Mouse (Mus musculus): ENCODE data around the gene Usp51. TPM values are rescaled to one million over a fixed set of nuclear protein-coding genes. Genes with fewer than 3 reads are reported as not detected.
"Not testable (repeated sequence)": the region's sequence is repeated elsewhere in the genome, so short reads cannot be mapped to it uniquely, and the experiment has no call there.

The Usp51 gene
- polyA plus RNA-seq, 1 experiment from 2014 or later: 1.2 TPM

DNA sequence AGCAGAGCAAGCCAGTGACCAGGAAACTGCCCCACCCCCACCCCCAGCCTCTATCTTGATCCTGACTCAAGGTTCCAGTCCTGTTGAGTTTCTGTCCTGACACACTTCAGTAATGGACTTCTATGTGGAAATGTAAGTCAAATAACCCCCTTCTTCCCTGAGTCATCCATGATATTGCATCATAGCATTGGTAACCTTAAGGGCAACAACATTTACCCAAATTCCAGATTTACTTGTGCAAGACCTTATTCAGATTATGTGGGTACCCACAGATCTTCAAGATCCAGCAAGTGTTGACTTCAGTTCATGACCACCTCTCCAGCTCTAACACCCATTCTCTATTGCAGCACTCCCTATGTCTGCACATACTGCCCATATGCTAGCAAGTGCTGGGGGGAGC lies 25.3 kb downstream of the Usp51 start:
- H3K4me2 ChIP-seq; ATAC-seq (ENCODE audit: insufficient number of reproducible peaks, insufficient read depth, low FRiP score, low TSS enrichment, low read depth); H3K9me3 ChIP-seq: not testable (repeated sequence)

GRCm38 (mm10) chrX:153037087-153037971 lies 31.1 kb downstream of the Usp51 start, which contains the start of gene Mageh1:
Mageh1 (minus strand) TSS chrX:153037575.
- peak; percentile 91 for ATAC-seq (ENCODE audit: insufficient number of reproducible peaks, insufficient read depth, low FRiP score, low TSS enrichment, low read depth)
- WGBS: 23% methylated on average over 49 of the region's 49 CpGs

More for the DNA sequence above, 25.3 kb downstream of the Usp51 start:
- not testable (repeated sequence) for H3K4me1 ChIP-seq, H3K27me3 ChIP-seq, H3K27ac ChIP-seq, H3K4me3 ChIP-seq, H3K36me3 ChIP-seq, H3K9ac ChIP-seq

DNA sequence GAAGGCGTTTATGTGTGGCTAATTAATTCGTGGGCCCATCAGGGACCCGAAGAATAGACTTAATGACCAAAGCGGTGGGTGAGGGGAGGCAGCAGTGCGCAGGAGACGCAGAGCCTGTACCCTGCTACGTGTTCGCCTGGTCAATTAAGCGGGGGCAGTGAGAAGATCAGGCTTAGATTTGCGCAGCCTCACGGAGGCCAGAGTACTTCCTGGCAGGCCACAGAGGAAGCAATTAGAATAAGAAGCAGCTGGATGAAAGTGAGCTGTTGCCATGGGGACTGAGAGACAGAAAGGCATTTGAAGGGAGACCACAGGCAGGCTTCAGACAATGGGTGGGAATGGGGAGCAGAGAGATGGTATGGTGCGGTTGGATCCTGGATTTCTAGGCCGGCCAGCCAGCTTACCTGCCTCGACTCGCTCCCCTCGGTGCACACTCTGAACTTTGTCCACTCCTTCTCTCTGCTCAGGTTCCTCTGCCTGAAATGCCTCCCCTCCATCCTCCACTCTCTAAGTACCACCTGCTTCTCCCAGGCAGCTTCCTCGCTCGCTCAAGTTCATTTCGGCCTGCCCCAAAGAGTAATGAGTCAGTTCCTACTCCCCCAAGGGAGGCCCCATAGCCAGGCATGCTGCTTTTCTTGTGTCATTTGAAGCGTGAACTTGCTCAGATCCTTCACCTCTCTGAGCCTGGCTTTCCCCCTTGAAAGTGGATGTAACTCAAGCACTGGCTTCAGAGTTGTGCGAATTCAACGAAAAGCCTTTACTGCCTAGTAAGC lies 31.9 kb downstream of the Usp51 start:
- H3K27me3 ChIP-seq: peaks cover 13% of the 10 kb centered on the region
- H3K36me3 ChIP-seq, H3K4me1 ChIP-seq, H3K9me3 ChIP-seq, H3K9ac ChIP-seq: not testable (repeated sequence)
- WGBS: 27% methylated on average over 8 of the region's 22 CpGs
- peak overlapping the region; percentile 58 for H3K4me2 ChIP-seq
- peak overlapping the region; percentile 91; the same call in 1 of the 2 replicates for H3K27ac ChIP-seq
- H3K4me3 ChIP-seq: peak overlapping the region; percentile 54
- ATAC-seq (ENCODE audit: insufficient number of reproducible peaks, insufficient read depth, low FRiP score, low TSS enrichment, low read depth): peak; percentile 76

More at GRCm38 (mm10) chrX:153037087-153037971, 31.1 kb downstream of the Usp51 start, which contains the start of gene Mageh1:
- Histone ChIP-seq H3K9me3 (no peaks in the 10 kb centered on the region), H3K27me3 (peaks cover 13% of the 10 kb centered on the region), H3K4me3 (peak within 1 kb of the TSS; percentile 54), H3K27ac (peak within 1 kb of the TSS; percentile 91), H3K9ac (peak within 1 kb of the TSS; percentile 81), H3K4me2 (peak within 1 kb of the TSS; percentile 58), H3K36me3 (no peaks in the 10 kb centered on the region), H3K4me1 (no peaks in the 10 kb centered on the region)

Other genes starting within 250 kb of the Usp51 start
- 4.7 and 5.1 TPM in 2 replicates for gene Shroom2, start 237.0 kb upstream of the Usp51 start, polyA plus RNA-seq (2015; fragmentation: Nextera tagmentation; extraction: Ambion mirVana)
- 0.44 and 0.48 TPM in 2 replicates for gene Gpr143, start 224.5 kb upstream of the Usp51 start, polyA plus RNA-seq (2015; fragmentation: Nextera tagmentation; extraction: Ambion mirVana)
- 64.7 and 65.5 TPM in 2 replicates for gene Mageh1, start 31.1 kb downstream of the Usp51 start, polyA plus RNA-seq (2015; fragmentation: Nextera tagmentation; extraction: Ambion mirVana)
- not detected in 2 replicates for gene Foxr2, start 112.3 kb downstream of the Usp51 start, polyA plus RNA-seq (2015; fragmentation: Nextera tagmentation; extraction: Ambion mirVana)
- gene Rragb, start 133.5 kb downstream of the Usp51 start, polyA plus RNA-seq (2015; fragmentation: Nextera tagmentation; extraction: Ambion mirVana): 3.0 and 3.2 TPM in 2 replicates
- gene Klf8, start 231.0 kb downstream of the Usp51 start, polyA plus RNA-seq (2015; fragmentation: Nextera tagmentation; extraction: Ambion mirVana): 2.6 and 3.0 TPM in 2 replicates

Data from embryonic facial prominence, embryonic 13.5 days (tissue).